Mouse (Mus musculus) liver, embryonic 14.5 days (tissue): ENCODE results near the gene Ccm2l.

Experiments
- CTCF ChIP-seq: IDR thresholded peaks from 2 replicates; pipeline ENCODE4 v1.5.1; 2016; ENCODE audit warnings: antibody characterized with exemption, low read depth, control low read depth
- EP300 ChIP-seq: IDR thresholded peaks from 2 replicates; pipeline ENCODE4 v1.6.1; 2016; ENCODE audit warnings: antibody characterized with exemption, low read depth

DNA sequence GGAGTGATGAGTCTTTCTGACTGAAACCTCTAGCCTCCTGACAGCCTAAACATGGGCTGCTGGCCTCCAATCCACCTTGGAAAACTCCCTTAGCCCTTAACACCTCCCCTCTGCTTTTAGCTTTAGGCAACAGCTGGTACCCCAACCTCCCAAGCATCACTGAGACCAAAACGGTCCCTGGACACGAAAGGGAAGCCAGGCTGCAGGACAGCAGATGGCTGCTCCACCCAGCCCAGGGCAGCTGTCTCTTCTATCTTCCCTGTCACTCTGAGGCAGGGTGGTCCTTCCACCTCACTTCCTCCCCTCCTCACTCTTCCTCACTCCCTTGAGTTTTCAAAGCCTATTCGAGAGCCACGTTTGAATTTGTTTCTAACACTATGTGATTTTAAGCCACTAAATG, 35.3 kb upstream of the Ccm2l start:
- TF ChIP-seq CTCF, result no peak
- TF ChIP-seq EP300, result no peak
